Mouse (Mus musculus): ENCODE data around the gene Hspe1. TPM values are rescaled to one million over a fixed set of nuclear protein-coding genes. Genes with fewer than 3 reads are reported as not detected.
A peak's percentile ranks its signal among the peaks of the same experiment; 100 is the strongest.

The Hspe1 gene
- total and polyA plus RNA-seq, 3 experiments = 479 to 915 (median 667) TPM

DNA sequence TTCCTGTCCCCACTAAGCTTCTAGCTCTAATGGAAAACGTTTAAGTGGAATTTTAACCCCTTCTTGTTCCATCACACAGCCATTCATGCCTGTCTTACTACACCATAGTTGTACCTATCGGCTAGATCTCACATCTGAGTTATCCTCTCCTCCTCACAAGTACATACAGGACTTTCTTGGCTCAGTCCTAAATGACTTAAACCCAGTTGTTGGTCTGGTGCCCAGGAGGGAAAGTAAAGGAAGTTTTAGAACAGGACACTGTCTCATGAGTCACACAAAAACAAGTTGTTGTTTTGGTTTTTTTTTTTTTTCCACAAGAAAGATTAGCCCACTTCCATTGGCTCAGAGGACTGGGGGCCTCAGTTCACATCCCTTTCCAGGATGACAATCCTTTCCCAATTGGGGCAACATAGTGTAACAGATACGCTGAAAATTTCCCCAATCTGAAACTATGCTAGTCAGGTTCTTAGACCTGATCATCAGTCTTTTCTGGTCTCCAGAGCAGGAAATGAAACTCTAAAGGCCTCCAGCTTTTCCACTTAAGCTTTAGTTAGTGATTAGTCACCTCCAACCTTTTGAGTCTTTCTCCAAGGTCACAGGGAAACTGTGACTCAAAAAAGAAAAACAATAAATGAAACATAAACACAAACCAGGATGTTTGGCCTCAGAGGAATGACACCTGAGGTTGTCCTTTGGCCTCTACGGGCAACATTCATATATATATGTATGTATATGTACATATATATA is 38.9 kb upstream of the Hspe1 start:
- in situ Hi-C loops (cut with MboI; ENCODE audit: low pct_ligation_motif_present, low pct_unique_long_range_greater_than_20kb, low sequenced_read_pairs) (no loop called here), dilution Hi-C loops (cut with MboI; ENCODE audit: extremely low pct_ligation_motif_present, extremely low pct_unique_long_range_greater_than_20kb, low sequenced_read_pairs) (no loop called here)
- Histone ChIP-seq H3K27ac (ENCODE audit: insufficient read depth, low read depth) (no peak overlapping the region), H3K4me1 (ENCODE audit: control insufficient read depth in 1 of 2, insufficient read depth in 2 of 2) (peaks cover 7 to 17% of the 10 kb centered on the region in 2 experiments), H3K79me2 (replicated peaks; ENCODE audit: control insufficient read depth, extremely low read depth, insufficient read depth, poor library complexity, severe bottlenecking) (no peaks in the 10 kb centered on the region), H3K4me2 (ENCODE audit: insufficient read depth, low read depth, poor library complexity, severe bottlenecking) (no peak overlapping the region), H3K9me3 (replicated peaks; ENCODE audit: low read length) (peaks cover 5% of the 10 kb centered on the region), H3K36me3 (replicated peaks in 1 of 2; ENCODE audit: control insufficient read depth in 1 of 2, insufficient read depth in 1 of 2, low read length in 1 of 2) (no peaks in the 10 kb centered on the region), H3K4me3 (replicated peaks in 1 of 3; ENCODE audit: low read depth in 2 of 3, low read length in 2 of 3, poor library complexity in 1 of 3) (no peak overlapping the region), H3K27me3 (replicated peaks) (no peaks in the 10 kb centered on the region), H3K9ac (ENCODE audit: insufficient read depth, low read depth) (no peak overlapping the region)
- TF ChIP-seq MEF2A (IDR thresholded peaks at IDR 0.05; ENCODE audit: borderline replicate concordance, low read depth, low read length) = peak; percentile 60; the same call in 1 of the 2 replicates
- peak; percentile 68; the same call in 1 of the 2 replicates for TF ChIP-seq JUN (IDR thresholded peaks at IDR 0.05; ENCODE audit: insufficient read depth, low read depth, low read length)
- TF ChIP-seq JUND (conservative IDR thresholded peaks at IDR 0.05; ENCODE audit: low read depth, low read length) = peak; percentile 69; the same call in 1 of the 2 replicates
- no peak for TF ChIP-seq SMC3 (IDR thresholded peaks at IDR 0.05; ENCODE audit: low read depth, low read length)
- no peak for TF ChIP-seq CTCF (conservative IDR thresholded peaks at IDR 0.05 in 1 of 2, IDR thresholded peaks at IDR 0.05 in 1 of 2; ENCODE audit: low read depth in 2 of 2, low read length in 2 of 2)
- TF ChIP-seq BHLHE40 (IDR thresholded peaks at IDR 0.05; ENCODE audit: low read depth, low read length) = peak; percentile 51; the same call in 1 of the 2 replicates
- 0 out of 2 replicates have a peak, but pooled peaks have one; percentile 50 for TF ChIP-seq RCOR1 (conservative IDR thresholded peaks at IDR 0.05; ENCODE audit: low read depth, low read length)
- TF ChIP-seq NELFE (IDR thresholded peaks at IDR 0.05; ENCODE audit: low read depth, low read length) = no peak
- TF ChIP-seq USF1 (IDR thresholded peaks at IDR 0.05; ENCODE audit: low read depth, low read length) = no peak
- TF ChIP-seq MAZ (IDR thresholded peaks at IDR 0.05; ENCODE audit: low read depth, low read length) = no peak
- peak; percentile 59 for TF ChIP-seq ETS1 (conservative IDR thresholded peaks at IDR 0.05; ENCODE audit: low read depth, low read length)
- peak; percentile 78 for TF ChIP-seq IRF4 (IDR thresholded peaks at IDR 0.05; ENCODE audit: low read depth, low read length)
- 0 out of 2 replicates have a peak, but pooled peaks have one; percentile 33 for TF ChIP-seq SIN3A (IDR thresholded peaks at IDR 0.05; ENCODE audit: low read length)
- no peak for TF ChIP-seq E2F4 (IDR thresholded peaks at IDR 0.05; ENCODE audit: insufficient replicate concordance, low read depth, low read length)
- TF ChIP-seq HCFC1 (IDR thresholded peaks at IDR 0.05; ENCODE audit: low read depth, low read length) = no peak
- TF ChIP-seq ZNF384 (IDR thresholded peaks at IDR 0.05; ENCODE audit: low read depth, low read length) = peak; percentile 62
- no peak for TF ChIP-seq ELF1 (IDR thresholded peaks at IDR 0.05; ENCODE audit: low read depth, low read length)
- no peak for TF ChIP-seq MAX (IDR thresholded peaks at IDR 0.05; ENCODE audit: low read length)
- peak; percentile 90 for TF ChIP-seq EP300 (IDR thresholded peaks at IDR 0.05; ENCODE audit: low read length)
- no peak for TF ChIP-seq USF2 (conservative IDR thresholded peaks at IDR 0.05; ENCODE audit: low read depth, low read length)
- no peak for TF ChIP-seq NRF1 (IDR thresholded peaks at IDR 0.05; ENCODE audit: low read depth, low read length)
- TF ChIP-seq KAT2A (IDR thresholded peaks at IDR 0.05; ENCODE audit: insufficient replicate concordance, low read length) = no peak
- no peak for TF ChIP-seq ZKSCAN1 (IDR thresholded peaks at IDR 0.05; ENCODE audit: borderline replicate concordance, low read depth, low read length)
- no peak for TF ChIP-seq RAD21 (IDR thresholded peaks at IDR 0.05; ENCODE audit: low read depth, low read length)
- TF ChIP-seq ZMIZ1 (IDR thresholded peaks at IDR 0.05; ENCODE audit: low read depth, low read length) = no peak
- peak; percentile 58 for DNase-seq (ENCODE audit: extremely low read depth)
